Mouse (Mus musculus) megakaryocyte progenitor cell, adult 5-6 weeks (primary cell): ENCODE results near the gene Fam167b. TPM values are rescaled to one million over a fixed set of nuclear protein-coding genes. Genes with fewer than 3 reads are reported as not detected.
"Not testable (repeated sequence)": the region's sequence is repeated elsewhere in the genome, so short reads cannot be mapped to it uniquely, and the experiment has no call there.

Source experiments
- ATAC-seq: replicated peaks from 2 replicates; pipeline ENCODE4 v1.8.0; 2016; ENCODE audit warnings: mild to moderate bottlenecking, moderate TSS enrichment, inconsistent platforms; ENCODE audit not compliant: poor library complexity
- total RNA-seq, 2 experiments: library from RNA; stranded (forward) in 1 of 2; stranded (reverse) in 1 of 2; fragments of 157-497, 149-512 nt in 1 of 2; fragments of 200-1000 nt in 1 of 2; gene quantifications; 2 replicates each; pipeline versions ENCODE4 v1.2.3 to v1.2.4; 2015 to 2017

The Fam167b gene
- total RNA-seq, 2 experiments from 2014 or later = not detected

- ATAC-seq = no peak
Measured at GRCm38 (mm10) chr4:129563718-129564117, 14.6 kb downstream of the Fam167b start.

GRCm38 (mm10) chr4:129561184-129561583, 17.2 kb downstream of the Fam167b start:
- ATAC-seq = no peak

GRCm38 (mm10) chr4:129558321-129558955, 19.9 kb downstream of the Fam167b start:
- no peak for ATAC-seq

GRCm38 (mm10) chr4:129557256-129557808, 21.0 kb downstream of the Fam167b start:
- ATAC-seq = peak; percentile 17

- ATAC-seq = peak; percentile 89
Measured at GRCm38 (mm10) chr4:129556532-129557223, 21.7 kb downstream of the Fam167b start.

GRCm38 (mm10) chr4:129555862-129556531, 22.4 kb downstream of the Fam167b start:
- 0 out of 2 replicates have a peak, but pooled peaks have one; percentile 12 for ATAC-seq

GRCm38 (mm10) chr4:129555421-129555861, 22.9 kb downstream of the Fam167b start:
- ATAC-seq = peak; percentile 69

- ATAC-seq = not testable (repeated sequence)
Measured at GRCm38 (mm10) chr4:129554512-129554911, 23.8 kb downstream of the Fam167b start.

GRCm38 (mm10) chr4:129550295-129550694, 28.1 kb downstream of the Fam167b start:
- ATAC-seq = no peak

GRCm38 (mm10) chr4:129549306-129549705, 29.0 kb downstream of the Fam167b start:
- ATAC-seq = peak; percentile 68; the same call in 1 of the 2 replicates

- not testable (repeated sequence) for ATAC-seq
Measured at GRCm38 (mm10) chr4:129547631-129548030, 30.7 kb downstream of the Fam167b start.

GRCm38 (mm10) chr4:129544106-129544505, 34.2 kb downstream of the Fam167b start:
- no peak for ATAC-seq

- peak; percentile 94 for ATAC-seq
Measured at GRCm38 (mm10) chr4:129542592-129543141, 35.7 kb downstream of the Fam167b start, which contains the start of gene Hdac1. Hdac1 (minus strand) TSS chr4:129542713.

GRCm38 (mm10) chr4:129541868-129542591, 36.3 kb downstream of the Fam167b start:
- ATAC-seq = peak; percentile 11; the same call in 1 of the 2 replicates

GRCm38 (mm10) chr4:129540012-129540411, 38.3 kb downstream of the Fam167b start:
- peak; percentile 50 for ATAC-seq

- ATAC-seq = not testable (repeated sequence)
Measured at GRCm38 (mm10) chr4:129528901-129529300, 49.4 kb downstream of the Fam167b start.
